ENCODE assay signal across 13 mouse cellular contexts in the genomic region with DNA sequence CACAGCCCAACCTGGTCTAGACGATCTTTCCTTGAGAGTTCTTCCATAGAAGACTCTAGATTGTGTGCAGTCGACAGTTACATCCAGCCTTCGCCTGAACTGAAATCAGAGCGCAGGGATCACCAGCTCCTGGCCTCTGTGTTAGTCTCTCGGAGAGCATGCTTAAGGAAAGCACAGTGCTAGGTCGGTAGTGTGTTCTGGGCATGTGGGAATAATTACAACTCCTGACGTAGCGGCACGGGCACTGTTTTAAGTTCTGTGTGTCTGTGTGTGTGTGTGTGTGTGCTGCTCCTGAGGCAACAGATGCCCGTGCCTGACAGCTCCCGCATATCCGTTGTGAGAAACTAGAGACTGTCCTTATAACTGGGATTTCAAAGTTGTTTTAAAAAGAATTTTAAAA.
"Had no signal": no experiment of that assay in that cellular context is flagged by ENCODE, and none has a peak within 500 bp of the region (broad histone marks: within the 10 kb centered on the region; RNA-seq: fewer than 3 reads in every experiment).

No protein-coding gene starts in this region.

- H3K36me3 ChIP-seq: liver, embryonic 13.5 days; midbrain, embryonic 12.5 days; neural tube, embryonic 13.5 days had no signal

- H3K9ac ChIP-seq: liver, embryonic 13.5 days; midbrain, embryonic 12.5 days; neural tube, embryonic 13.5 days had no signal

- H3K4me2 ChIP-seq: liver, embryonic 13.5 days; midbrain, embryonic 12.5 days; neural tube, embryonic 13.5 days had no signal

- H3K27ac ChIP-seq: layer of hippocampus, adult 2 months; left cerebral cortex, adult 2 months; liver, embryonic 13.5 days; midbrain, embryonic 12.5 days; neural tube, embryonic 13.5 days had no signal

- H3K27me3 ChIP-seq: liver, embryonic 13.5 days; midbrain, embryonic 12.5 days; neural tube, embryonic 13.5 days had no signal

- H3K4me1 ChIP-seq: liver, embryonic 13.5 days; midbrain, embryonic 12.5 days had no signal

- ATAC-seq: midbrain, embryonic 16.5 days had no signal

- H3K4me3 ChIP-seq: layer of hippocampus, adult 2 months; left cerebral cortex, adult 2 months; liver, embryonic 13.5 days; midbrain, embryonic 12.5 days; neural tube, embryonic 13.5 days had no signal

- DNase-seq: kidney, adult 18-20 months; kidney, postnatal 10 days; kidney, postnatal 4 days; liver; liver, embryonic 13.5 days; lung, adult 18-20 months; right cerebral cortex, postnatal 25 days; thymus, postnatal 36 days had no signal

- H3K9me3 ChIP-seq: midbrain, embryonic 12.5 days; neural tube, embryonic 13.5 days had no signal
